Mouse (Mus musculus): ENCODE data around the gene Chst1.

GRCm38 (mm10) chr2:92562930-92563329 is 36.6 kb upstream of the Chst1 start:
- no peak for TF ChIP-seq CTCF (IDR thresholded peaks at IDR 0.05; ENCODE audit: low read depth, low read length)
- TF ChIP-seq POLR2A (IDR thresholded peaks at IDR 0.05; ENCODE audit: borderline replicate concordance, low read depth, low read length): no peak

All from bone marrow macrophage, adult 2 months (primary cell).